Comparison of ENCODE assay signal across 10 mouse cellular contexts in the genomic region with DNA sequence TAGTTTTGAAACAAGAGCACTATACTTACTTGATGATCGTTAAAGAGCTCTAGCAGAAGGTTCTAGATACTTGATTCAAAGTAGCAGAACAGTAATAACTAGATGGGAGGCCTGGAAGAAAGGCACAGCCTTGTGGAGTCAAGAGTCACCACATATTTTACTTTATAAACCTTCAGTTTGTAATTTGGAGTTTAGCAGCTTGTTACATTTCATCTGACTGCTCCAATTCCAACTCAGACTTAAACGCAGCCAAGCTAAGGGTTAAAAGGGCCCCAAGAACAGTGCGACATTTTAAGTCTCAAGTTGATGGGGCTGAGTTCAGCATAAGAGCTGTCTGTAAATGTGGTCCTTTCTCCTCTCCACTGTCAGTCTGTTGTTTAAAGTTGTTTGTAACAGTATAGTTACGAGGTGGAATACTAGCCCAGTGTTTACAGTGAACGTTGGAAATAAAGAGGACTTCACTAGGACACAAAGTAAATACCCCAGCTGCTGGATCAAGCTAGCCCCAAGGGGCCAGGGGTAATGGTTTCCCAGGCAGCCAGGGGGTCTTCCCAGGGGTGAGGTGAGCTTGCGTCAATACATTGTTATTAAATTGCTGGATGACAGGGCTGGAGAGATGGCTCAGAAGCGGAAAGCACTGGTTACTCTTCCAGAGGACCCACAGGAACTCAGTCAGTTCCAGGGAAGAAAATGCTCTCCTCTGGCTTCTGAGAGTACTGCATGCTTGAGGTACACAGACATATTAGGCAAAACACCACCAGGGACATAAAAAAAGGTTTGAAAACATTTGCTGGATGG. TPM values are rescaled to one million over a fixed set of nuclear protein-coding genes. Genes with fewer than 3 reads are reported as not detected.
DNase-seq lines count a peak whose midpoint lies in the region; ATAC-seq and TF ChIP-seq lines count a peak whose summit lies in the region.
"Had no signal": no experiment of that assay in that cellular context is flagged by ENCODE, and none has a peak within 500 bp of the region (broad histone marks: within the 10 kb centered on the region; RNA-seq: fewer than 3 reads in every experiment).

No protein-coding gene starts in this region.

- no peak for TF ChIP-seq CTCF in testis, adult 2 months (IDR thresholded peaks at IDR 0.05; ENCODE audit: control insufficient read depth, insufficient read depth, insufficient replicate concordance, low read depth, low read length)
- no peak for TF ChIP-seq CTCF in cerebellum, adult 2 months (IDR thresholded peaks at IDR 0.05; ENCODE audit: borderline replicate concordance, insufficient read depth, low read depth, low read length)

- no peak overlapping the region for H3K4me3 ChIP-seq in forebrain, embryonic 10.5 days
- H3K4me3 ChIP-seq in forebrain, embryonic 16.5 days (replicated peaks; ENCODE audit: low read length): no peak overlapping the region
- H3K4me3 ChIP-seq in hindbrain, embryonic 11.5 days (ENCODE audit: low read depth, low read length): no peak overlapping the region
- no peak overlapping the region for H3K4me3 ChIP-seq in hindbrain, embryonic 16.5 days (ENCODE audit: low read length)
- peak overlapping the region; percentile 69 for H3K4me3 ChIP-seq in testis, adult 2 months (ENCODE audit: control insufficient read depth, low read depth, low read length)
- H3K4me3 ChIP-seq in cerebellum, adult 2 months (replicated peaks; ENCODE audit: insufficient read depth, low read depth, low read length): no peak overlapping the region

- WGBS in forebrain, embryonic 10.5 days: 57% methylated on average over 7 of the region's 7 CpGs
- WGBS in forebrain, embryonic 16.5 days: 41% methylated on average over 7 of the region's 7 CpGs
- 56% methylated on average over 7 of the region's 7 CpGs for WGBS in hindbrain, embryonic 11.5 days
- WGBS in hindbrain, embryonic 16.5 days: 47% methylated on average over 7 of the region's 7 CpGs
- 69% methylated on average over 7 of the region's 7 CpGs for WGBS in cerebellum, adult 2 months

- H3K36me3 ChIP-seq in forebrain, embryonic 10.5 days (replicated peaks): peaks cover 10% of the 10 kb centered on the region
- H3K36me3 ChIP-seq in forebrain, embryonic 16.5 days (ENCODE audit: control insufficient read depth, insufficient read depth): no peaks in the 10 kb centered on the region
- no peaks in the 10 kb centered on the region for H3K36me3 ChIP-seq in hindbrain, embryonic 11.5 days (ENCODE audit: control insufficient read depth, insufficient read depth, low read length)
- no peaks in the 10 kb centered on the region for H3K36me3 ChIP-seq in hindbrain, embryonic 16.5 days (ENCODE audit: control insufficient read depth, insufficient read depth, low read length)
- H3K36me3 ChIP-seq in testis, adult 2 months (ENCODE audit: control insufficient read depth, insufficient read depth, low read length): no peaks in the 10 kb centered on the region

- no peaks in the 10 kb centered on the region for H3K27me3 ChIP-seq in forebrain, embryonic 10.5 days (ENCODE audit: poor library complexity, severe bottlenecking)
- no peaks in the 10 kb centered on the region for H3K27me3 ChIP-seq in forebrain, embryonic 16.5 days (replicated peaks; ENCODE audit: control insufficient read depth, insufficient read depth, low read length)
- no peaks in the 10 kb centered on the region for H3K27me3 ChIP-seq in hindbrain, embryonic 11.5 days (ENCODE audit: control insufficient read depth, insufficient read depth, low read length)
- no peaks in the 10 kb centered on the region for H3K27me3 ChIP-seq in hindbrain, embryonic 16.5 days (replicated peaks; ENCODE audit: control insufficient read depth, insufficient read depth, low read length)
- no peaks in the 10 kb centered on the region for H3K27me3 ChIP-seq in testis, adult 2 months (ENCODE audit: control insufficient read depth, insufficient read depth, low read length)
- H3K27me3 ChIP-seq in cerebellum, adult 2 months (ENCODE audit: control insufficient read depth, insufficient read depth, low read length): no peaks in the 10 kb centered on the region

- H3K4me1 ChIP-seq in forebrain, embryonic 10.5 days: peaks cover 27% of the 10 kb centered on the region
- H3K4me1 ChIP-seq in forebrain, embryonic 16.5 days (replicated peaks; ENCODE audit: control insufficient read depth, insufficient read depth, low read length): no peaks in the 10 kb centered on the region
- no peaks in the 10 kb centered on the region for H3K4me1 ChIP-seq in hindbrain, embryonic 11.5 days (replicated peaks; ENCODE audit: control insufficient read depth, insufficient read depth, low read length)
- no peaks in the 10 kb centered on the region; the same call in 1 of the 2 replicates for H3K4me1 ChIP-seq in hindbrain, embryonic 16.5 days (ENCODE audit: control insufficient read depth, insufficient read depth, low read depth, low read length)
- H3K4me1 ChIP-seq in testis, adult 2 months (ENCODE audit: control insufficient read depth, insufficient read depth, low read length): peaks cover 5% of the 10 kb centered on the region
- peaks cover 11% of the 10 kb centered on the region for H3K4me1 ChIP-seq in cerebellum, adult 2 months (ENCODE audit: control insufficient read depth, insufficient read depth, low read length)

- no peaks in the 10 kb centered on the region for H3K9me3 ChIP-seq in forebrain, embryonic 10.5 days
- no peaks in the 10 kb centered on the region for H3K9me3 ChIP-seq in forebrain, embryonic 16.5 days (ENCODE audit: control insufficient read depth, low read length)
- no peaks in the 10 kb centered on the region for H3K9me3 ChIP-seq in hindbrain, embryonic 11.5 days (ENCODE audit: control insufficient read depth, low read length)
- H3K9me3 ChIP-seq in hindbrain, embryonic 16.5 days (ENCODE audit: control insufficient read depth, low read length): no peaks in the 10 kb centered on the region

- no peak for ATAC-seq in forebrain, embryonic 16.5 days
- no peak for ATAC-seq in hindbrain, embryonic 11.5 days (ENCODE audit: low FRiP score)
- no peak for ATAC-seq in hindbrain, embryonic 16.5 days
- no peak for ATAC-seq in inflammation-experienced regulatory T-cells, adult 6 months

- H3K9ac ChIP-seq in forebrain, embryonic 16.5 days (replicated peaks; ENCODE audit: low read depth, low read length): no peak overlapping the region
- no peak overlapping the region for H3K9ac ChIP-seq in hindbrain, embryonic 11.5 days (ENCODE audit: low read depth, low read length)
- H3K9ac ChIP-seq in hindbrain, embryonic 16.5 days (ENCODE audit: low read depth, low read length): no peak overlapping the region

- H3K4me2 ChIP-seq in forebrain, embryonic 16.5 days (ENCODE audit: low read length): no peak overlapping the region
- H3K4me2 ChIP-seq in hindbrain, embryonic 11.5 days (replicated peaks; ENCODE audit: low read depth, low read length): no peak overlapping the region
- no peak overlapping the region for H3K4me2 ChIP-seq in hindbrain, embryonic 16.5 days (ENCODE audit: low read length)

- no peak for DNase-seq in forebrain, embryonic 10.5 days (ENCODE audit: extremely low spot score, low spot score)
- DNase-seq in hindbrain, embryonic 11.5 days (ENCODE audit: low spot score): peak; percentile 23
- no peak for DNase-seq in testis, postnatal 10 days (ENCODE audit: low spot score)
- no peak for DNase-seq in cerebellum, adult 2 months
- DNase-seq: liver; thymus, postnatal 14 days had no signal

- H3K27ac ChIP-seq in forebrain, embryonic 10.5 days: peak overlapping the region; percentile 35; the same call in 1 of the 2 replicates
- H3K27ac ChIP-seq in forebrain, embryonic 16.5 days (ENCODE audit: low read length): no peak overlapping the region
- no peak overlapping the region for H3K27ac ChIP-seq in hindbrain, embryonic 11.5 days (ENCODE audit: low read depth, low read length)
- H3K27ac ChIP-seq in hindbrain, embryonic 16.5 days (ENCODE audit: low read depth, low read length): no peak overlapping the region
- no peak overlapping the region for H3K27ac ChIP-seq in testis, adult 2 months (ENCODE audit: control insufficient read depth, insufficient read depth, low read depth, low read length)
- no peak overlapping the region for H3K27ac ChIP-seq in cerebellum, adult 2 months (ENCODE audit: insufficient read depth, low read length)

- no peak for TF ChIP-seq POLR2A in testis, adult 2 months (IDR thresholded peaks at IDR 0.05; ENCODE audit: control insufficient read depth, low read depth, low read length)
- TF ChIP-seq POLR2A in cerebellum, adult 2 months (IDR thresholded peaks at IDR 0.05; ENCODE audit: borderline replicate concordance, insufficient read depth, low read length): no peak

RNA-seq across cellular contexts. Expression of a gene that starts 43.1 kb away (rescaled TPM):
- polyA plus RNA-seq in forebrain, embryonic 10.5 days (2016; fragmentation: Nextera tagmentation; extraction: Ambion mirVana): 25.1 and 27.8 TPM in 2 replicates
- polyA plus RNA-seq in forebrain, embryonic 16.5 days (2015; fragmentation: Nextera tagmentation; extraction: Ambion mirVana): 12.5 and 16.6 TPM in 2 replicates
- 18.5 and 23.5 TPM in 2 replicates for polyA plus RNA-seq in hindbrain, embryonic 11.5 days (2014; fragmentation: Nextera tagmentation; extraction: Ambion mirVana)
- 6.9 and 10.1 TPM in 2 replicates for polyA plus RNA-seq in hindbrain, embryonic 16.5 days (2015; fragmentation: Nextera tagmentation; extraction: Ambion mirVana)
- 5.3 and 5.7 TPM in 2 replicates for polyA plus RNA-seq in testis, adult 2 months (2012; rRNA removed)
- 10 to 100 TPM in 2 of 3 experiments, 1 to 10 TPM in 1; 9.1 to 17.7 (median 13.8) TPM for polyA plus RNA-seq in inflammation-experienced regulatory T-cells, adult 6 months (2017; shearing (Covaris generic))
- polyA plus RNA-seq in cerebellum, adult 2 months (2012; rRNA removed): 11.2 and 14.2 TPM in 2 replicates
